Mouse (Mus musculus): ENCODE results near the gene Pdzrn3. TPM values are rescaled to one million over a fixed set of nuclear protein-coding genes. Genes with fewer than 3 reads are reported as not detected.

Gene Pdzrn3
- polyA plus RNA-seq (2012; rRNA removed): 0.75 and 0.92 TPM in 2 replicates
- 0.18 and 0.36 TPM in 2 replicates for polyA plus RNA-seq (2014; fragmentation: Nextera tagmentation; extraction: Ambion mirVana)

DNA sequence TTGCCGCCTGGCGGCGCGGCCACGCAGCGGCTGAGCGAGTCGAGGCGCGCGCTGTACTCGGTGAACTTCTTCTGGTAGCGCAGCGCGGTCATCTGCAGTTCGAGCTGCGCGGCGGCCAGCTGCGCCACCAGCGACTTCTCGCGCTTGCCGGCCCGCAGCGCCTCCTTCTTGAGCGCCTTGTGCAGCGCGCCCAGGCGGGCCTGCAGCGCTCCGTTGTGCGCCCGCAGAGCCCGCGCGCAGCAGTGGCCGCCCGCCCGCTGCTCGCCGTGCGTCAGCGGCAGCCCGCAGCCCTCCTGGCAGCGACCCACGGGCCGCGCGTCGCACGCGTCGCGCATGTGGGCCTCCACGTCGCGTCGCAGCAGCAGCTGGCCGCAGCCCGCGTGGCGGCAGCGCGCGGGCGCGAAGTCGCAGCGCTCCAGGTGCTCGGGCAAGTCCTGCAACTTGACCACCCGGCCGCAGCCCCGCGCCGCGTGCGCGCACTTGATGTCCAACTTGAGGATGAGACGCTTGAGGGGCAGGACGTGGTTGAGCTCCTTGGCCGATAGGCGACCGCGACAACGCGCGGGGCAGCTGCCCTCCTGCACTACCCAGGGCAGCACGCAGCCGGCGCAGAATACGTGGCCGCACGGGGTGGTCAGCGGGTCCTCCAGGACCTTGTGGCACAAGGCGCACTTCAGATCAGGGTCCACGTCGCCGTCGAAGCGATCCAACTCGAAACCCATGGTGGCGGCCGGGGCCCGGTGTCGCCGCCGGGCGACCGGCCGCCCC lies at the start of gene Pdzrn3:
TSS of gene Pdzrn3 (minus strand) at position 731 of the 768 bp plus-strand sequence.
- TF ChIP-seq EP300 (IDR thresholded peaks at IDR 0.05; ENCODE audit: low read depth) (no peak), CTCF (IDR thresholded peaks at IDR 0.05; ENCODE audit: low read depth) (no peak)
- Histone ChIP-seq H3K4me2 (ENCODE audit: low read depth) (peak within 1 kb of the TSS; percentile 52), H3K36me3 (replicated peaks; ENCODE audit: control insufficient read depth, insufficient read depth, low read depth) (no peaks in the 10 kb centered on the region), H3K9ac (replicated peaks) (no peak within 1 kb of the TSS), H3K4me1 (replicated peaks; ENCODE audit: control insufficient read depth in 2 of 2, insufficient read depth in 2 of 2, low read length in 1 of 2) (no peaks in the 10 kb centered on the region; a peak in 1 of 4 replicates), H3K27ac (no peak within 1 kb of the TSS), H3K27me3 (ENCODE audit: control insufficient read depth, insufficient read depth, low read length) (peaks cover 29% of the 10 kb centered on the region), H3K9me3 (ENCODE audit: control insufficient read depth, low read length) (no peaks in the 10 kb centered on the region), H3K4me3 (ENCODE audit: insufficient read depth in 1 of 2, low read depth in 2 of 2, low read length in 2 of 2) (peak within 1 kb of the TSS; percentile 39 to 45)
- DNase-seq (ENCODE audit: low read depth in 3 of 3, low spot score in 3 of 3) (no peak), ATAC-seq (ENCODE audit: insufficient read depth) (peak; percentile 21)
- WGBS (ENCODE audit: insufficient replicate concordance): under 1% methylated on average over 88 of the region's 111 CpGs

- Histone ChIP-seq H3K4me1 (replicated peaks; ENCODE audit: control insufficient read depth in 2 of 2, insufficient read depth in 2 of 2, low read length in 1 of 2) (no peaks in the 10 kb centered on the region), H3K4me3 (ENCODE audit: insufficient read depth in 1 of 2, low read depth in 2 of 2, low read length in 2 of 2) (no peak overlapping the region), H3K36me3 (replicated peaks; ENCODE audit: control insufficient read depth, insufficient read depth, low read depth) (no peaks in the 10 kb centered on the region), H3K27me3 (ENCODE audit: control insufficient read depth, insufficient read depth, low read length) (no peaks in the 10 kb centered on the region), H3K27ac (no peak overlapping the region), H3K9ac (replicated peaks) (no peak overlapping the region), H3K4me2 (ENCODE audit: low read depth) (no peak overlapping the region), H3K9me3 (ENCODE audit: control insufficient read depth, low read length) (no peaks in the 10 kb centered on the region)
- 67% methylated on average over 3 of the region's 3 CpGs for WGBS (ENCODE audit: insufficient replicate concordance)
- TF ChIP-seq EP300 (IDR thresholded peaks at IDR 0.05; ENCODE audit: low read depth): no peak
- no peak for TF ChIP-seq CTCF (IDR thresholded peaks at IDR 0.05; ENCODE audit: low read depth)
- ATAC-seq (ENCODE audit: insufficient read depth) (no peak), DNase-seq (ENCODE audit: low read depth in 3 of 3, low spot score in 3 of 3) (no peak)
These were observed 49.6 kb upstream of the Pdzrn3 start for GRCm38 (mm10) chr6:101427296-101427695.

- H3K4me2 ChIP-seq (ENCODE audit: low read depth): no peak overlapping the region
- ATAC-seq (ENCODE audit: insufficient read depth): no peak
- no peaks in the 10 kb centered on the region for H3K36me3 ChIP-seq (replicated peaks; ENCODE audit: control insufficient read depth, insufficient read depth, low read depth)
- no peaks in the 10 kb centered on the region for H3K27me3 ChIP-seq (ENCODE audit: control insufficient read depth, insufficient read depth, low read length)
- TF ChIP-seq CTCF (IDR thresholded peaks at IDR 0.05; ENCODE audit: low read depth) (no peak), EP300 (IDR thresholded peaks at IDR 0.05; ENCODE audit: low read depth) (no peak)
- whole genome bisulfite sequencing (ENCODE audit: insufficient replicate concordance): 64% methylated on average over 4 of the region's 4 CpGs
- H3K9ac ChIP-seq (replicated peaks): no peak overlapping the region
- no peaks in the 10 kb centered on the region for H3K9me3 ChIP-seq (ENCODE audit: control insufficient read depth, low read length)
- no peaks in the 10 kb centered on the region for H3K4me1 ChIP-seq (replicated peaks; ENCODE audit: control insufficient read depth in 2 of 2, insufficient read depth in 2 of 2, low read length in 1 of 2)
- no peak overlapping the region for H3K27ac ChIP-seq
- no peak overlapping the region for H3K4me3 ChIP-seq (ENCODE audit: insufficient read depth in 1 of 2, low read depth in 2 of 2, low read length in 2 of 2)
- DNase-seq (ENCODE audit: low read depth in 3 of 3, low spot score in 3 of 3): no peak
These were observed 48.6 kb upstream of the Pdzrn3 start for GRCm38 (mm10) chr6:101426301-101426700.

- no peak overlapping the region for H3K27ac ChIP-seq
- no peaks in the 10 kb centered on the region for H3K36me3 ChIP-seq (replicated peaks; ENCODE audit: control insufficient read depth, insufficient read depth, low read depth)
- 57% methylated on average over 10 of the region's 10 CpGs for WGBS (ENCODE audit: insufficient replicate concordance)
- H3K4me3 ChIP-seq (ENCODE audit: insufficient read depth in 1 of 2, low read depth in 2 of 2, low read length in 2 of 2): no peak overlapping the region
- ATAC-seq (ENCODE audit: insufficient read depth): no peak
- H3K4me2 ChIP-seq (ENCODE audit: low read depth): no peak overlapping the region
- no peak for DNase-seq (ENCODE audit: low read depth in 3 of 3, low spot score in 3 of 3)
- no peak overlapping the region for H3K9ac ChIP-seq (replicated peaks)
- no peaks in the 10 kb centered on the region for H3K9me3 ChIP-seq (ENCODE audit: control insufficient read depth, low read length)
- no peaks in the 10 kb centered on the region for H3K27me3 ChIP-seq (ENCODE audit: control insufficient read depth, insufficient read depth, low read length)
- TF ChIP-seq EP300 (IDR thresholded peaks at IDR 0.05; ENCODE audit: low read depth) (no peak), CTCF (IDR thresholded peaks at IDR 0.05; ENCODE audit: low read depth) (no peak)
- H3K4me1 ChIP-seq (replicated peaks; ENCODE audit: control insufficient read depth in 2 of 2, insufficient read depth in 2 of 2, low read length in 1 of 2): no peaks in the 10 kb centered on the region
These were observed 44.6 kb upstream of the Pdzrn3 start for GRCm38 (mm10) chr6:101422084-101422954.

GRCm38 (mm10) chr6:101418213-101418612 lies 40.5 kb upstream of the Pdzrn3 start:
- H3K9me3 ChIP-seq (ENCODE audit: control insufficient read depth, low read length): no peaks in the 10 kb centered on the region
- H3K4me2 ChIP-seq (ENCODE audit: low read depth): no peak overlapping the region
- H3K9ac ChIP-seq (replicated peaks): no peak overlapping the region
- H3K4me1 ChIP-seq (replicated peaks; ENCODE audit: control insufficient read depth in 2 of 2, insufficient read depth in 2 of 2, low read length in 1 of 2): no peaks in the 10 kb centered on the region
- no peak overlapping the region for H3K27ac ChIP-seq
- H3K4me3 ChIP-seq (ENCODE audit: insufficient read depth in 1 of 2, low read depth in 2 of 2, low read length in 2 of 2): no peak overlapping the region
- no peaks in the 10 kb centered on the region for H3K27me3 ChIP-seq (ENCODE audit: control insufficient read depth, insufficient read depth, low read length)
- no peak for ATAC-seq (ENCODE audit: insufficient read depth)
- WGBS (ENCODE audit: insufficient replicate concordance): 62% methylated on average over 5 of the region's 5 CpGs
- TF ChIP-seq EP300 (IDR thresholded peaks at IDR 0.05; ENCODE audit: low read depth) (no peak), CTCF (IDR thresholded peaks at IDR 0.05; ENCODE audit: low read depth) (no peak)
- DNase-seq (ENCODE audit: low read depth in 3 of 3, low spot score in 3 of 3): no peak
- H3K36me3 ChIP-seq (replicated peaks; ENCODE audit: control insufficient read depth, insufficient read depth, low read depth): no peaks in the 10 kb centered on the region

Data from liver, embryonic 14.5 days (tissue).